Mouse (Mus musculus): ENCODE data around the gene Rassf3. TPM values are rescaled to one million over a fixed set of nuclear protein-coding genes. Genes with fewer than 3 reads are reported as not detected.
A peak's percentile ranks its signal among the peaks of the same experiment; 100 is the strongest.

Rassf3 gene
- polyA plus RNA-seq (2015; fragmentation: Nextera tagmentation; extraction: Ambion mirVana): 15.2 and 19.2 TPM in 2 replicates

- Histone ChIP-seq H3K4me2 (peak within 1 kb of the TSS; percentile 78), H3K27ac (replicated peaks) (peak within 1 kb of the TSS; percentile 91), H3K4me3 (peak within 1 kb of the TSS; percentile 70), H3K9ac (peak within 1 kb of the TSS; percentile 90), H3K27me3 (replicated peaks) (no peaks in the 10 kb centered on the region), H3K36me3 (no peaks in the 10 kb centered on the region), H3K9me3 (no peaks in the 10 kb centered on the region), H3K4me1 (peaks cover 46% of the 10 kb centered on the region)
- under 1% methylated on average over 59 of the region's 62 CpGs for WGBS
- ATAC-seq (ENCODE audit: extremely low read depth, insufficient number of reproducible peaks, low FRiP score, low TSS enrichment): peak; percentile 90
Observed at GRCm38 (mm10) chr10:121476190-121476967, at the start of gene Rassf3. Gene Rassf3, minus strand, starts transcription at chr10:121476347.

GRCm38 (mm10) chr10:121520923-121521585 is 44.9 kb upstream of the Rassf3 start:
- H3K9ac ChIP-seq: 0 out of 2 replicates have a peak overlapping the region, but pooled peaks have one; percentile 2

GRCm38 (mm10) chr10:121519710-121520109 is 43.6 kb upstream of the Rassf3 start:
- 59% methylated on average over 2 of the region's 2 CpGs for WGBS
- H3K9ac ChIP-seq: no peak overlapping the region

More at GRCm38 (mm10) chr10:121520923-121521585, 44.9 kb upstream of the Rassf3 start:
- Histone ChIP-seq H3K4me2 (0 out of 2 replicates have a peak overlapping the region, but pooled peaks have one; percentile 11), H3K4me3 (no peak overlapping the region), H3K4me1 (0 out of 2 replicates have a peak, but pooled peaks cover 6% of the 10 kb centered on the region), H3K27me3 (replicated peaks) (no peaks in the 10 kb centered on the region), H3K27ac (replicated peaks) (no peak overlapping the region), H3K9me3 (no peaks in the 10 kb centered on the region), H3K36me3 (no peaks in the 10 kb centered on the region)
- no peak for ATAC-seq (ENCODE audit: extremely low read depth, insufficient number of reproducible peaks, low FRiP score, low TSS enrichment)
- 30% methylated on average over 12 of the region's 12 CpGs for WGBS

DNA sequence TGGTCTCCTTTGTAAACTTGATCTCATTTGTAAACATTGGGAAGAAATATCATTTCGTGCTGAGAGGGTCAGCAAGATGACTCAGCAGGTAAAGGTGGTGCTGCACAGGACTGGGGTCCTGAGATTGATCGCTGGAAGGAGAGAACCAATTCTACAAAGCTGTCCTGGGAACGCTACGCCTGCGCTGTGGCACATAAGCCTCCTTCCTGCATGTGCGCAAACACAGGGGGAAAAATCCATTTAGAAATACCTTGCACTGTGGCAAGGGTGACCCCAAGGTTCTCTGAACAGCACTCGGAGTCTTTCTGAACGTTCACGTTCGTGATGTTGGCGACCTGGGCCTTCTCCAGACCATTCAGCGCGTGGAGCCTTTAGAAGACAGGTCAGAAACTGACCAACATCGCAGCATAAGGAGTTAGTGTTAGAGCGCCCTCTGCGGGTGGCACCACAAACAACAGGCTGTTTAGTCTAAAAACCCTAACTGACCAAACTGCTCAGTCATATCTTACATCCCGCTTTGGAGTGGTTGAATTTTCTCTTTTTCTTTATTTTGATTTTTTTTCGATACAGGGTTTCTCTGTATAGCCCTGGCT is 40.0 kb upstream of the Rassf3 start:
- Histone ChIP-seq H3K27ac (replicated peaks) (no peak overlapping the region), H3K9ac (peak overlapping the region; percentile 63), H3K9me3 (no peaks in the 10 kb centered on the region), H3K27me3 (replicated peaks) (no peaks in the 10 kb centered on the region), H3K36me3 (no peaks in the 10 kb centered on the region), H3K4me3 (no peak overlapping the region), H3K4me2 (no peak overlapping the region), H3K4me1 (0 out of 2 replicates have a peak, but pooled peaks cover under 1% of the 10 kb centered on the region)
- ATAC-seq (ENCODE audit: extremely low read depth, insufficient number of reproducible peaks, low FRiP score, low TSS enrichment): 0 out of 2 replicates have a peak, but pooled peaks have one; percentile 31
- 30% methylated on average over 18 of the region's 18 CpGs for WGBS

More at GRCm38 (mm10) chr10:121519710-121520109, 43.6 kb upstream of the Rassf3 start:
- H3K4me1 ChIP-seq: 0 out of 2 replicates have a peak, but pooled peaks cover 6% of the 10 kb centered on the region
- ATAC-seq (ENCODE audit: extremely low read depth, insufficient number of reproducible peaks, low FRiP score, low TSS enrichment): no peak
- H3K4me3 ChIP-seq: no peak overlapping the region
- no peaks in the 10 kb centered on the region for H3K36me3 ChIP-seq
- no peak overlapping the region for H3K27ac ChIP-seq (replicated peaks)
- H3K4me2 ChIP-seq: no peak overlapping the region
- no peaks in the 10 kb centered on the region for H3K27me3 ChIP-seq (replicated peaks)
- H3K9me3 ChIP-seq: no peaks in the 10 kb centered on the region

- Histone ChIP-seq H3K9me3 (no peaks in the 10 kb centered on the region), H3K27me3 (replicated peaks) (no peaks in the 10 kb centered on the region), H3K36me3 (no peaks in the 10 kb centered on the region), H3K4me3 (peak overlapping the region; percentile 40), H3K4me1 (peaks cover 38% of the 10 kb centered on the region), H3K9ac (peak overlapping the region; percentile 62), H3K4me2 (peak overlapping the region; percentile 68), H3K27ac (replicated peaks) (peak overlapping the region; percentile 43; the same call in 1 of the 2 replicates)
- ATAC-seq (ENCODE audit: extremely low read depth, insufficient number of reproducible peaks, low FRiP score, low TSS enrichment): no peak; the same call in 1 of the 2 replicates
- 7% methylated on average over 24 of the region's 24 CpGs for WGBS
Observed at GRCm38 (mm10) chr10:121509751-121510643, 33.9 kb upstream of the Rassf3 start.

GRCm38 (mm10) chr10:121507755-121508544 is 31.8 kb upstream of the Rassf3 start:
- Histone ChIP-seq H3K27me3 (replicated peaks) (no peaks in the 10 kb centered on the region), H3K4me3 (no peak overlapping the region), H3K27ac (replicated peaks) (no peak overlapping the region), H3K9ac (no peak overlapping the region), H3K4me2 (no peak overlapping the region), H3K36me3 (no peaks in the 10 kb centered on the region), H3K4me1 (peaks cover 41% of the 10 kb centered on the region), H3K9me3 (no peaks in the 10 kb centered on the region)
- WGBS: 86% methylated on average over 16 of the region's 16 CpGs
- no peak for ATAC-seq (ENCODE audit: extremely low read depth, insufficient number of reproducible peaks, low FRiP score, low TSS enrichment)

DNA sequence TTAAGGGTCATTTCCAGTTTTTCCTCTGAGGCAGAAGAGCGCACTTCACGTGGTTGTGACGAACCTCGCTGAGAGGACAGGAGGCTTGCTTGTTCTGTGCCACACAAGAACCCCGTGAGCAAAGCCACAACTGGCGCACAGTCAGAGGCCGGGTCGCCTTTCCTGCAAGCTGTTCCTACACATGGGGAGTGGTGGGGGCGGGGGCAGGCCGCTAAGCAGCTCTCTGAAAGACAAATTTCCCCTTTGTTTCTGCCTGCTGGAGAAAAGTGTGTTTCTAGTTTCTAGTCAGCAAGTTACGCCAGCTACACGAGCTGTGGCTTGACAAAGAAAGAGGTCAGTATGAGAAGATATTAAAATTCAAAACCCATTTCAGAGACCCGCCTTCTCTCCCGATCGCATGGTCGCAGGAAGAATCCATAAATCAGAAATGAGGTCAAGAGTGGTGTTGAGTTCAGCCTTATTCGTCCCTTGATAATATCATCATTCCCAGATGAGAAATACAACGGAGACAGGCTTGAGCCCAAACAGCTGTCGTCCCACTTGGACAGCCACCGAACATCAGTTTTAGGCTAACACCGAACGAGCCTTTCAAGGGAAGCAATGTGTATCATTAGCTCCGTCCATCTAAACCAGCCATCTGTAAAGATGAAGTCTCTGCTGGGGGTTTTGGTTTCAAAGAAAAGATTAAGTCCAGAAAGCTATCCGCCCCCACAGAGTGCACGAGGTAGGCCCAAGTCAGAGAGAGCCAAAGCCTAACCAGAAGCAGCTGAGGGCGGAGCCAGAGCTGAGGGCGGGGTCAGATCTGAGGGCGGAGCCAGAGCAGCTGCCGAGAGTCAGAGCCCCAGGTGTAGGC is 30.8 kb upstream of the Rassf3 start:
- Histone ChIP-seq H3K9ac (no peak overlapping the region), H3K4me2 (no peak overlapping the region), H3K27me3 (replicated peaks) (no peaks in the 10 kb centered on the region), H3K36me3 (no peaks in the 10 kb centered on the region), H3K27ac (replicated peaks) (peak overlapping the region; percentile 59), H3K4me3 (no peak overlapping the region), H3K9me3 (no peaks in the 10 kb centered on the region), H3K4me1 (peaks cover 41% of the 10 kb centered on the region)
- 51% methylated on average over 29 of the region's 29 CpGs for WGBS
- no peak for ATAC-seq (ENCODE audit: extremely low read depth, insufficient number of reproducible peaks, low FRiP score, low TSS enrichment)

DNA sequence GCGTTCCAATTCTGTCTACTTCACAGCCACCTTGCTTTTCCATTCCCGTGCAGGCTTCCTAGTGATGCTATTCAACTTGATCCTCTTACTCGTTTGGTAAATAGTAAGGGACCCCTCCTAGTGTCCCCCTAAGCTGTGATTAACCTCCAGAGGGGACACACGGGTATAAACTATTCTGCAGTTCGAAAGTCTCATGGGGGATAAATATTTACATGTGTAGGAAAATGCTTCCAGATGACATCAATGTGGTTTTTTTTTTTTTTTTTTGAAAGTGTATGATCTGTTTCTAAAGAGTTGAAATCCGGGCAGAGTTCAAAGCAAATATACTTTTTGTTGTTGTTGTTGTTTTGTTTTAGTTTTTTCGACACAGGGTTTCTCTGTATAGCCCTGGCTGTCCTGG is 29.8 kb upstream of the Rassf3 start:
- no peaks in the 10 kb centered on the region for H3K9me3 ChIP-seq
- peak overlapping the region; percentile 78 for H3K4me2 ChIP-seq
- ATAC-seq (ENCODE audit: extremely low read depth, insufficient number of reproducible peaks, low FRiP score, low TSS enrichment): no peak
- H3K9ac ChIP-seq: peak overlapping the region; percentile 79; the same call in 1 of the 2 replicates
- peaks cover 39% of the 10 kb centered on the region for H3K4me1 ChIP-seq
- H3K36me3 ChIP-seq: no peaks in the 10 kb centered on the region
- 59% methylated on average over 7 of the region's 7 CpGs for WGBS
- no peaks in the 10 kb centered on the region for H3K27me3 ChIP-seq (replicated peaks)
- peak overlapping the region; percentile 61 for H3K4me3 ChIP-seq
- H3K27ac ChIP-seq (replicated peaks): peak overlapping the region; percentile 69
